Mouse (Mus musculus): ENCODE data around the gene Sv2b.

DNA sequence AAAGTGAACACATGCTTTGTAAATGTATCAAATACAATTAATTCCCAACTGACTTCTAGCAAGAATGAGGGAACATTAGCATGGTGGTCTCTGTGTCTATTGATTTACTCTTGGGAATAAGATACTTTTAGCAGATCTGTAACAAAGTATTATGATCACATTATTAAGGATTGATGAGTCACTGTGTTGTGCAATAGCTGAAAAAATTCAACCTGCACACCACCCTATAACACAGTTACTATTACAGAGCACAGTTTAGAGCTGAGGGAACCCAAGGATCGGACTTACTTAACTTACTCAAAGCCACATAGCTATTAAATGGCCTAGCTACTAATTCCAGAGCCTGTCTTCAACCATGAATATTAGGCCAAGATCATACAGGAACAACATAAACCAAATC lies 72.7 kb downstream of the Sv2b start:
- TF ChIP-seq CTCF (IDR thresholded peaks at IDR 0.05; ENCODE audit: low read depth) (no peak), EP300 (IDR thresholded peaks at IDR 0.05; ENCODE audit: low read depth) (no peak)

Data from liver, embryonic 14.5 days (tissue).